Mouse (Mus musculus) limb, embryonic 11.5 days (tissue): ENCODE measurements around the gene Ceacam3. TPM values are rescaled to one million over a fixed set of nuclear protein-coding genes. Genes with fewer than 3 reads are reported as not detected.
"Not testable (repeated sequence)": the region's sequence is repeated elsewhere in the genome, so short reads cannot be mapped to it uniquely, and the experiment has no call there.

Source experiments
- ATAC-seq: fragments of 200-750 bp; cut with Nextera tagmentation; 2 replicates; pipeline ENCODE4 v1.8.0; 2017; ENCODE audit warnings: low read depth; ENCODE audit not compliant: insufficient number of reproducible peaks, low FRiP score, low TSS enrichment
- DNase-seq: peaks from one replicate; pipeline ENCODE4 v3.0.0-alpha.2; 2015; ENCODE audit warnings: low spot score
- H3K27ac ChIP-seq: fragments of 300-500 bp; sonication (generic); replicated peaks from 2 replicates; pipeline ENCODE4 v1.5.1; 2014; ENCODE audit warnings: low read depth, mild to moderate bottlenecking, low read length
- H3K27me3 ChIP-seq: fragments of 300-500 bp; sonication (generic); 2 replicates; pipeline ENCODE4 v1.6.1; 2014; ENCODE audit warnings: mild to moderate bottlenecking, low read length, mixed read lengths; ENCODE audit not compliant: control insufficient read depth, insufficient read depth
- H3K36me3 ChIP-seq: fragments of 300-500 bp; sonication (generic); 2 replicates; pipeline ENCODE4 v1.6.1; 2014; ENCODE audit warnings: mild to moderate bottlenecking, low read length, moderate library complexity, mixed read lengths; ENCODE audit not compliant: control insufficient read depth, insufficient read depth
- H3K4me1 ChIP-seq: fragments of 300-500 bp; sonication (generic); 2 replicates; pipeline ENCODE4 v1.6.1; 2014; ENCODE audit warnings: low read length, mixed read lengths; ENCODE audit not compliant: control insufficient read depth, insufficient read depth
- H3K4me2 ChIP-seq: fragments of 300-500 bp; sonication (generic); 2 replicates; pipeline ENCODE4 v1.6.1; 2014; ENCODE audit warnings: low read depth, mild to moderate bottlenecking, moderate library complexity; ENCODE audit not compliant: severe bottlenecking
- H3K4me3 ChIP-seq: fragments of 300-500 bp; sonication (generic); 2 replicates; pipeline ENCODE4 v1.5.1; 2014; ENCODE audit warnings: low read depth, low read length
- H3K9ac ChIP-seq: fragments of 300-500 bp; sonication (generic); 2 replicates; pipeline ENCODE4 v1.6.1; 2014; ENCODE audit warnings: mild to moderate bottlenecking, low read length
- H3K9me3 ChIP-seq: fragments of 300-500 bp; sonication (generic); 2 replicates; pipeline ENCODE4 v1.6.1; 2016; ENCODE audit warnings: low read length; ENCODE audit not compliant: control insufficient read depth
- WGBS: fragments of 180-500 bp; shearing (Covaris S2); extraction: QIAGEN DNeasy Blood & Tissue Kit; methylation state at CpG from one replicate; pipeline ENCODE4 v1.1.7; 2014; 5-methylcytosine and 5-hydroxymethylcytosine counted together
- polyA plus RNA-seq: library from polyadenylated mRNA; unstranded; fragments of >200 nt; fragmentation: Nextera tagmentation; extraction: Ambion mirVana; gene quantifications from 2 replicates; pipeline ENCODE4 v1.2.1, GENCODE M21; 2014

Gene Ceacam3
- polyA plus RNA-seq = not detected in 2 replicates

DNA sequence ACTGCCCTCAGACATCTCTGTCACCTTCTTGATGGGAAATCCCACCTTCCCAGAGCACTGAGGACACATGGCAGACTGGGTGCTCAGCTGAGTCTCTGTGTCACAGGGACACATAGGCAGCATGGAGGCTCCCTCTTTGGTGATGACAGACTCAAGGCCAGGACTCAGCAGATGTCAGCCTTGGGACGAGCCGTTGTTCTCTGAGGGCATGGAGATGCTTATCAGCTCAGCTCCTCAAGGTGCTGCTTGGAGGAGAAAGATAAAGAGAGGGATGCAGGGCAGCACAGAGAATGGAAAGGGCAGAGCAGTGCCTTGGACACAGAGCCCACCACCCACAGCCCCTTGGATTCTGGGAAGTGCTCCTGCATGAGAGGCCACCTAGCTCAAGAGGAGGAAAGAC is at the start of gene Ceacam3:
Gene Ceacam3, plus strand, starts transcription at position 352 of the 400 bp plus-strand sequence.
- peaks cover 11% of the 10 kb centered on the region; the same call in 1 of the 2 replicates for H3K9me3 ChIP-seq
- ATAC-seq = no peak
- H3K4me1 ChIP-seq = no peaks in the 10 kb centered on the region
- no peak within 1 kb of the TSS for H3K27ac ChIP-seq
- H3K9ac ChIP-seq = no peak within 1 kb of the TSS
- H3K27me3 ChIP-seq = no peaks in the 10 kb centered on the region
- H3K36me3 ChIP-seq = no peaks in the 10 kb centered on the region
- no peak within 1 kb of the TSS for H3K4me2 ChIP-seq
- no peak for DNase-seq
- no peak within 1 kb of the TSS for H3K4me3 ChIP-seq
- 78% methylated on average over 2 of the region's 2 CpGs for WGBS

DNA sequence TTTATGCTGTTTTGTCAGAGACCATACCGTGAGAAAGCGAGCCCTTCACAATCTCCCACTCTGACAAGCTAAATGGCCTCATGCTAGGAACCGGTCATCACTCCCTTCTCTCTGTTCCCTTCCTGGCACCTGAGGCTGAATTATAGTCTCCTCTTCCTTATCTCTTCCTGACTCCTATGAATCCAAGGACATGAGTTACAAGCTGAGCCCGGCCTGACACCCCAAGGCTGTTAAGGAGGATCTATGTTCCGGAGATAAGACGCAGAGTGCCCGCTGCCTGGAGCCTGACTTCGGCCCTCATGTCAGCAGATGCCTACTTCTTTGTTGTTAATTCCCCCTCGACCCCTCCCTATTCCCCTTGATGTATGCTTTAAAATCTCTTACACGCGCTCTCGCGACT is 48.5 kb upstream of the Ceacam3 start:
- H3K9me3 ChIP-seq, H3K4me2 ChIP-seq, H3K4me1 ChIP-seq, H3K27ac ChIP-seq, H3K36me3 ChIP-seq, H3K27me3 ChIP-seq, H3K9ac ChIP-seq, DNase-seq, H3K4me3 ChIP-seq, ATAC-seq: not testable (repeated sequence)
- 94% methylated on average over 13 of the region's 13 CpGs for WGBS

GRCm38 (mm10) chr7:17135307-17135706 is 14.8 kb upstream of the Ceacam3 start:
- Histone ChIP-seq H3K9me3 (no peaks in the 10 kb centered on the region; the same call in 1 of the 2 replicates), H3K27ac (no peak overlapping the region)

DNA sequence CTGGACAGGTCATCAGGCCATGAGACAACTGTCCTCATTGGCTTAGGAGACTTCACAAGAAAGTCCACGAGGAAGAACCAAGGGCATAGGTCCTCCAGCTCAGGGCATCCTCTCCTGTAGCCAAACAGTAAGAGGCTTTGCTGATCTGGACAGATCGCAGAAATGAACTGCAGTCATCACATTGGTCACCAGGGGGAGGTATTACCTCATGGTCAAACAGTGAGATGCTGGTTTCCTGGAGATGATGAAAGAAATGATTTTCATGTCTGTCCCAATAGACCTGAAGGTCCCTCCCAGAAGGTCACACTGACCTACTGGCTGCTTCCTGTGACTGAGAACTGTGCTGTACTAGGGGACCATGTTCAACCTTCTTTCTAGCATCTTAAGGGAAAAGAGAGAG is 5.6 kb downstream of the Ceacam3 start:
- no peak overlapping the region for H3K4me3 ChIP-seq
- H3K27me3 ChIP-seq = no peaks in the 10 kb centered on the region
- no peaks in the 10 kb centered on the region for H3K4me1 ChIP-seq
- peak; percentile 28 for DNase-seq
- 45% methylated on average over 2 of the region's 2 CpGs for WGBS
- H3K27ac ChIP-seq = no peak overlapping the region
- H3K9ac ChIP-seq = no peak overlapping the region
- H3K4me2 ChIP-seq = no peak overlapping the region
- no peak for ATAC-seq
- no peaks in the 10 kb centered on the region for H3K36me3 ChIP-seq
- peaks cover 12% of the 10 kb centered on the region; the same call in 1 of the 2 replicates for H3K9me3 ChIP-seq

More at GRCm38 (mm10) chr7:17135307-17135706, 14.8 kb upstream of the Ceacam3 start:
- no peak for ATAC-seq
- Histone ChIP-seq H3K4me3 (no peak overlapping the region), H3K36me3 (no peaks in the 10 kb centered on the region), H3K27me3 (no peaks in the 10 kb centered on the region), H3K4me1 (no peaks in the 10 kb centered on the region), H3K9ac (no peak overlapping the region), H3K4me2 (no peak overlapping the region)
- no peak for DNase-seq
- WGBS = 87% methylated on average over 1 of the region's 1 CpGs

GRCm38 (mm10) chr7:17156885-17157677 is 7.0 kb downstream of the Ceacam3 start:
- H3K4me3 ChIP-seq = no peak overlapping the region
- no peaks in the 10 kb centered on the region for H3K36me3 ChIP-seq
- no peak for DNase-seq
- H3K27me3 ChIP-seq = no peaks in the 10 kb centered on the region
- H3K27ac ChIP-seq = no peak overlapping the region
- WGBS = 74% methylated on average over 3 of the region's 3 CpGs
- no peak overlapping the region for H3K4me2 ChIP-seq
- no peak for ATAC-seq
- no peaks in the 10 kb centered on the region for H3K4me1 ChIP-seq
- H3K9me3 ChIP-seq = peaks cover 15% of the 10 kb centered on the region
- H3K9ac ChIP-seq = no peak overlapping the region

DNA sequence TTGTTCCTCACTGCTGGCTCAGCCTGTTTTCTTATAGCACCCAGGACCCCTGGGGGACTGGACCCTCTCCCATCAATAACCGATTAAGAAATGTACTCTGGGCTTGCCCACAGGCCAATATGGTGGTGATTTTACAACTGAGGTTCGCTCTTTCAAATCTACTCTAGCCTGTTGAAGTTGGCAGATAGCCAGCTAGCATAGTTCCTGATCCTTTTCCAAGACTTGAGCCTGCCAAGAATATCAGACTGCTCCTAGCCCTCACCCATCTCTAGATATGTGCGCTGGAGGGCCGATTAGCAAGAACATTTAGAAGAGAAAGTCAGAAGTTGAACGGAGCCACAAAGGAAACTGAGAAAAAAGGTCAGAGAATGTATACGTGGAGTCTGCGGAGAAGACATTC is 8.9 kb downstream of the Ceacam3 start:
- DNase-seq = no peak
- Histone ChIP-seq H3K27me3 (no peaks in the 10 kb centered on the region), H3K4me3 (no peak overlapping the region), H3K36me3 (no peaks in the 10 kb centered on the region), H3K4me1 (no peaks in the 10 kb centered on the region), H3K27ac (no peak overlapping the region), H3K9me3 (peaks cover 13% of the 10 kb centered on the region), H3K9ac (no peak overlapping the region), H3K4me2 (no peak overlapping the region)
- ATAC-seq = no peak
- WGBS = 82% methylated on average over 7 of the region's 7 CpGs

GRCm38 (mm10) chr7:17171827-17172226 is 21.7 kb downstream of the Ceacam3 start:
- Histone ChIP-seq H3K27ac (no peak overlapping the region), H3K9ac (no peak overlapping the region), H3K4me1 (no peaks in the 10 kb centered on the region), H3K27me3 (no peaks in the 10 kb centered on the region), H3K36me3 (no peaks in the 10 kb centered on the region), H3K4me3 (no peak overlapping the region), H3K4me2 (no peak overlapping the region), H3K9me3 (peaks cover 6% of the 10 kb centered on the region)
- no peak for ATAC-seq
- no peak for DNase-seq
- WGBS = 91% methylated on average over 4 of the region's 4 CpGs

GRCm38 (mm10) chr7:17203177-17203576 is 53.1 kb downstream of the Ceacam3 start, which contains the start of gene Psg29:
Psg29 (plus strand) TSS chr7:17203477.
- Histone ChIP-seq H3K4me1 (no peaks in the 10 kb centered on the region), H3K9me3 (peaks cover 10% of the 10 kb centered on the region; the same call in 1 of the 2 replicates), H3K27me3 (no peaks in the 10 kb centered on the region), H3K9ac (no peak within 1 kb of the TSS), H3K27ac (no peak within 1 kb of the TSS), H3K4me3 (no peak within 1 kb of the TSS), H3K36me3 (no peaks in the 10 kb centered on the region), H3K4me2 (no peak within 1 kb of the TSS)
- DNase-seq = no peak
- ATAC-seq = no peak
